8 mouse cellular contexts compared by ENCODE assay signal in the genomic region with DNA sequence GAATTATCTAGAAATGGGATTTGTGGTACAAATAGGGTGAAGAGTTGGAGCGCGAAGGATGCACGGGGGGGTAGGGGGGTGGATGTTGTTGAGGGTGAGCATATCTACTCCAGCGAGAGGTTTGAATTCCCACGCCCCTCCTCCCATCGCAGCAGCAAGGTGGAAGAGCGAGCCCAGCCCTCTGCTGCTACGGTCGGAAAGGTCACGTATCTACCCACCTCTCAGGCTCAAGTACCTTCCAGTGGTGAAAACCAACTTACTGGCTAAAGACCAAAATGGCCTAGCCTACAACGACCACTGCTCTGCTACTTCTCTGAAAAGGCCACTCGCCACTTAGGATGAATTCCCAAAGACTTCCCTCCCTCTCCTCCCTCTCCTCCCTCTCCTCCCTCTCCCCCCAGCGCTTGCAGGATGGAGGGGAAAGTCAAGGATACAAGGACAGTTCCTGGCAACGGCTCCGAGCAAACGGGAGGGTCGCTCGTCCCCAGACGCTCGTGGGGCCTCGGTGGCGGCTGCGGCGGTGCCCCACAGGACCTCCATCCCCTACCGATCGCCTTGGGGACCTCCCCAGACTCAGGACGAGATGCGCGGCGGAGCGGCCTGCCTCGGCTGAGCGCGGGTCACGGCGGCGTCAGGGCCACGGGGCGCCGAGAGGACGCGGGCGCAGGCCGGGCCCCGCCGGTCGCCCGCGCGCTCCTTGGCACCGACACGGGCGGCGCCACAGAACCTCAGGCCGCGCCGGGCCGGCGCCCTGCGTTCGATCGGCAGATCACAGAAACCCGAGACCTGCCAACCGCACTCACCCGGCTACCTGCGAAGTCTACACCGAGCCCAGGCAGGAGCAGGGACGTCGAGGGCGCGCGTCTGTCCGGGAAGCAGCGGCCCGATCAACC. TPM values are rescaled to one million over a fixed set of nuclear protein-coding genes. Genes with fewer than 3 reads are reported as not detected.
DNase-seq lines count a peak whose midpoint lies in the region; ATAC-seq lines count a peak whose summit lies in the region.

No protein-coding gene starts in this region.

- peak; percentile 49 for DNase-seq in embryo, embryonic 10 days (ENCODE audit: low spot score)
- DNase-seq in embryo, embryonic 11 days: no peak
- DNase-seq in thymus, adult 18-20 months: peak; percentile 24 to 37
- DNase-seq in thymus, postnatal 25 days: no peak
- peak; percentile 32 for DNase-seq in liver
- no peak for DNase-seq in adrenal gland, adult 8-10 months

- peak overlapping the region; percentile 63 for H3K27ac ChIP-seq in forebrain, embryonic 15.5 days (replicated peaks)
- peak overlapping the region; percentile 79 for H3K27ac ChIP-seq in midbrain, embryonic 15.5 days

- peak overlapping the region; percentile 80 for H3K4me2 ChIP-seq in forebrain, embryonic 15.5 days (replicated peaks)
- peak overlapping the region; percentile 61 for H3K4me2 ChIP-seq in midbrain, embryonic 15.5 days

- peaks cover 6% of the 10 kb centered on the region; the same call in 1 of the 2 replicates for H3K27me3 ChIP-seq in forebrain, embryonic 15.5 days
- 0 out of 2 replicates have a peak, but pooled peaks cover 4% of the 10 kb centered on the region for H3K27me3 ChIP-seq in midbrain, embryonic 15.5 days (replicated peaks)

- ATAC-seq in forebrain, embryonic 15.5 days (replicated peaks): no peak; the same call in 1 of the 2 replicates
- ATAC-seq in midbrain, embryonic 15.5 days (replicated peaks): peak; percentile 12; the same call in 1 of the 2 replicates

- WGBS in forebrain, embryonic 15.5 days: under 1% methylated on average over 75 of the region's 75 CpGs
- WGBS in midbrain, embryonic 15.5 days: under 1% methylated on average over 75 of the region's 75 CpGs

- H3K4me1 ChIP-seq in forebrain, embryonic 15.5 days: peaks cover 24% of the 10 kb centered on the region
- H3K4me1 ChIP-seq in midbrain, embryonic 15.5 days: peaks cover 9% of the 10 kb centered on the region

- peak overlapping the region; percentile 65 for H3K9ac ChIP-seq in forebrain, embryonic 15.5 days (replicated peaks)
- H3K9ac ChIP-seq in midbrain, embryonic 15.5 days: peak overlapping the region; percentile 73

- no peaks in the 10 kb centered on the region for H3K36me3 ChIP-seq in forebrain, embryonic 15.5 days
- no peaks in the 10 kb centered on the region for H3K36me3 ChIP-seq in midbrain, embryonic 15.5 days (replicated peaks)

- no peaks in the 10 kb centered on the region for H3K9me3 ChIP-seq in forebrain, embryonic 15.5 days
- H3K9me3 ChIP-seq in midbrain, embryonic 15.5 days: no peaks in the 10 kb centered on the region

- peak overlapping the region; percentile 66 for H3K4me3 ChIP-seq in forebrain, embryonic 15.5 days
- H3K4me3 ChIP-seq in midbrain, embryonic 15.5 days: peak overlapping the region; percentile 77

RNA-seq across cellular contexts. Expression of a gene that starts 0.6 kb away (rescaled TPM):
- polyA plus RNA-seq in forebrain, embryonic 15.5 days (2015; fragmentation: Nextera tagmentation; extraction: Ambion mirVana): 83.2 and 89.2 TPM in 2 replicates
- 79.4 and 81.6 TPM in 2 replicates for polyA plus RNA-seq in midbrain, embryonic 15.5 days (2015; fragmentation: Nextera tagmentation; extraction: Ambion mirVana)
- total RNA-seq in adrenal gland, adult 8-10 months (2022): 10 to 100 TPM; 46.4 to 63.8 (median 60.6) TPM

RNA-seq across cellular contexts. Expression of a gene that starts 21.8 kb away (rescaled TPM):
- 8.0 and 9.0 TPM in 2 replicates for polyA plus RNA-seq in forebrain, embryonic 15.5 days (2015; fragmentation: Nextera tagmentation; extraction: Ambion mirVana)
- 7.1 and 7.8 TPM in 2 replicates for polyA plus RNA-seq in midbrain, embryonic 15.5 days (2015; fragmentation: Nextera tagmentation; extraction: Ambion mirVana)
- 10 to 100 TPM; 13.3 to 17.8 (median 14.2) TPM for total RNA-seq in adrenal gland, adult 8-10 months (2022)

RNA-seq across cellular contexts. Expression of a gene that starts 49.7 kb away (rescaled TPM):
- polyA plus RNA-seq in forebrain, embryonic 15.5 days (2015; fragmentation: Nextera tagmentation; extraction: Ambion mirVana): 79.1 and 79.9 TPM in 2 replicates
- 60.7 and 62.0 TPM in 2 replicates for polyA plus RNA-seq in midbrain, embryonic 15.5 days (2015; fragmentation: Nextera tagmentation; extraction: Ambion mirVana)
- 100 to 1,000 TPM; 112 to 153 (median 129) TPM for total RNA-seq in adrenal gland, adult 8-10 months (2022)

RNA-seq across cellular contexts. Expression of a gene that starts 50.2 kb away (rescaled TPM):
- polyA plus RNA-seq in forebrain, embryonic 15.5 days (2015; fragmentation: Nextera tagmentation; extraction: Ambion mirVana): 104 and 105 TPM in 2 replicates
- 92.5 and 94.2 TPM in 2 replicates for polyA plus RNA-seq in midbrain, embryonic 15.5 days (2015; fragmentation: Nextera tagmentation; extraction: Ambion mirVana)
- total RNA-seq in adrenal gland, adult 8-10 months (2022): 10 to 100 TPM; 21.8 to 35.9 (median 29.7) TPM

RNA-seq across cellular contexts. Expression of a gene that starts 50.3 kb away (rescaled TPM):
- 142 TPM in 2 replicates for polyA plus RNA-seq in forebrain, embryonic 15.5 days (2015; fragmentation: Nextera tagmentation; extraction: Ambion mirVana)
- 118 and 128 TPM in 2 replicates for polyA plus RNA-seq in midbrain, embryonic 15.5 days (2015; fragmentation: Nextera tagmentation; extraction: Ambion mirVana)
- 100 to 1,000 TPM; 235 to 405 (median 309) TPM for total RNA-seq in adrenal gland, adult 8-10 months (2022)

Comparison
In these comparisons a context has a peak if more than half of its experiments do, and no peak if none do; other contexts are left out.
1. DNase-seq: peak in embryo, embryonic 10 days (single experiment), thymus, adult 18-20 months (2 of 2) and liver (single experiment); none in embryo, embryonic 11 days (single experiment), thymus, postnatal 25 days (single experiment) and adrenal gland, adult 8-10 months (single experiment).